Mouse (Mus musculus) forebrain, postnatal 0 days (tissue): ENCODE measurements at regions not wholly inside any gene's neighbourhood (a gene's known extent, or its start where the extent isn't known, plus 50 kb on each side); places are given as distances from the start of the nearest gene placed in this dataset.

Experiments used
- ATAC-seq: fragments of 200-750 bp; cut with Nextera tagmentation; 2 replicates; pipeline ENCODE4 v1.8.0; 2017; ENCODE audit warnings: mild to moderate bottlenecking, moderate library complexity
- DNase-seq: peaks from one replicate; pipeline ENCODE4 v3.0.0-alpha.2; 2015
- H3K27ac ChIP-seq: fragments of 300-500 bp; sonication (generic); 2 replicates; pipeline ENCODE4 v1.5.1; 2014; ENCODE audit warnings: low read depth, mild to moderate bottlenecking, antibody characterized with exemption, low read length, moderate library complexity, mixed read lengths
- H3K27me3 ChIP-seq: fragments of 300-500 bp; sonication (generic); 2 replicates; pipeline ENCODE4 v1.6.1; 2014; ENCODE audit warnings: mild to moderate bottlenecking, low read length, mixed read lengths; ENCODE audit not compliant: insufficient read depth
- H3K36me3 ChIP-seq: fragments of 300-500 bp; sonication (generic); 2 replicates; pipeline ENCODE4 v1.6.1; 2014; ENCODE audit warnings: mild to moderate bottlenecking, moderate library complexity; ENCODE audit not compliant: insufficient read depth
- H3K4me1 ChIP-seq: fragments of 300-500 bp; sonication (generic); 2 replicates; pipeline ENCODE4 v1.6.1; 2014; ENCODE audit warnings: antibody characterized with exemption; ENCODE audit not compliant: insufficient read depth
- H3K4me2 ChIP-seq: fragments of 300-500 bp; sonication (generic); 2 replicates; pipeline ENCODE4 v1.6.1; 2014; ENCODE audit warnings: low read depth, mild to moderate bottlenecking, moderate library complexity
- H3K4me3 ChIP-seq: fragments of 300-500 bp; sonication (generic); 2 replicates; pipeline ENCODE4 v1.5.1; 2014; ENCODE audit warnings: low read depth, low read length, mixed read lengths
- H3K9ac ChIP-seq: fragments of 300-500 bp; sonication (generic); 2 replicates; pipeline ENCODE4 v1.6.1; 2014; ENCODE audit warnings: mild to moderate bottlenecking
- H3K9me3 ChIP-seq: fragments of 300-500 bp; sonication (generic); 2 replicates; pipeline ENCODE4 v1.6.1; 2016; ENCODE audit warnings: low read length
- CTCF ChIP-seq: sonication (generic); IDR thresholded peaks from 2 replicates; pipeline ENCODE4 v1.5.1; 2016; ENCODE audit warnings: antibody characterized with exemption, control low read depth, low read depth
- WGBS: fragments of 180-500 bp; shearing (Covaris S2); extraction: QIAGEN DNeasy Blood & Tissue Kit; methylation state at CpG from one replicate; pipeline ENCODE4 v1.1.7; 2014; 5-methylcytosine and 5-hydroxymethylcytosine counted together

DNA sequence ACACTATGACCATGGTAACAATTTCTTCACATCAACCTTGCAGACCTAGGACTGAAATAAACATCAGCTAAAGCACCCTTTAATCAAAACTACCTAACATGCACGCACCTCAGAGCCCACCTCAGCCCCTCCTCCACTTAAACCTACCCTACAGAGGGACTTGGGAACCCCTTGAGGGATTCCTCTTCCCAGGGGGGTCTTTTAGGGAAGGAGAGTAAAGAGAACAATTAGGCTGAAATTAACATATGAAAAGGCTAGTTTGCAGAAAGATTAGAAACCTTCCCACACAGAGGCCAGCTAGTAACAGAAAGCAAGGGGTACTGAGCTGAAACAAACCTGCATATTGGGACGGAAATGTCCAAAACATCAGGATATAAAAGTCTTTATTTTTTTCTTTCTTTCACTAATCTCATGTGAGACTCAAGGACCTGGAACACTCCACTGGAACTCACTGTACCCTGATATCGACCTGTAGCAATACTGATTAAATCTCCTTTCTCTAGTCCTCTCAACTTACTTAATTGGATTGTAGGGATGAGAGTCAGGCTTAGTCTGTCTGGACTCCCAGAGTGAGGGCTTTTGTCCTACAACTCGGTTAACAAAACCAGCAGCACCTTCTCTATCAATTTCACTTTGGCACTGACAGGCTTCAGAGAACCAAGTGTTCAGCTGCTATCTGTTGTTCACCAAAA lies 281.0 kb upstream of the Gm6657 start:
- H3K9ac ChIP-seq: no peak overlapping the region
- H3K9me3 ChIP-seq: no peaks in the 10 kb centered on the region
- H3K4me3 ChIP-seq: no peak overlapping the region
- TF ChIP-seq CTCF: no peak
- no peak for ATAC-seq
- H3K36me3 ChIP-seq: no peaks in the 10 kb centered on the region
- 9% methylated on average over 4 of the region's 4 CpGs for WGBS
- DNase-seq: no peak
- no peak overlapping the region for H3K27ac ChIP-seq
- H3K4me1 ChIP-seq: no peaks in the 10 kb centered on the region
- H3K27me3 ChIP-seq: no peaks in the 10 kb centered on the region
- no peak overlapping the region for H3K4me2 ChIP-seq

- no peak for DNase-seq
- no peaks in the 10 kb centered on the region for H3K36me3 ChIP-seq
Observed at GRCm38 (mm10) chr12:77928729-77929128, 265.3 kb upstream of the Gm6657 start.

GRCm38 (mm10) chr12:77929571-77929970 lies 264.5 kb upstream of the Gm6657 start:
- no peak overlapping the region for H3K9ac ChIP-seq
- WGBS: 73% methylated on average over 1 of the region's 1 CpGs
- H3K27ac ChIP-seq: no peak overlapping the region
- ATAC-seq (no peak), DNase-seq (no peak)
- H3K4me1 ChIP-seq: no peaks in the 10 kb centered on the region
- TF ChIP-seq CTCF: no peak
- H3K36me3 ChIP-seq: no peaks in the 10 kb centered on the region
- no peaks in the 10 kb centered on the region for H3K9me3 ChIP-seq
- H3K4me3 ChIP-seq: no peak overlapping the region
- no peak overlapping the region for H3K4me2 ChIP-seq
- H3K27me3 ChIP-seq: no peaks in the 10 kb centered on the region

More at GRCm38 (mm10) chr12:77928729-77929128, 265.3 kb upstream of the Gm6657 start:
- no peaks in the 10 kb centered on the region for H3K27me3 ChIP-seq
- no peaks in the 10 kb centered on the region for H3K4me1 ChIP-seq
- H3K4me3 ChIP-seq: no peak overlapping the region
- H3K9me3 ChIP-seq: no peaks in the 10 kb centered on the region
- H3K27ac ChIP-seq: no peak overlapping the region
- no peak for TF ChIP-seq CTCF
- WGBS: 48% methylated on average over 4 of the region's 4 CpGs
- H3K4me2 ChIP-seq: no peak overlapping the region
- H3K9ac ChIP-seq: no peak overlapping the region
- ATAC-seq: no peak

GRCm38 (mm10) chr12:77943960-77944359 lies 250.1 kb upstream of the Gm6657 start:
- Histone ChIP-seq H3K9ac (no peak overlapping the region), H3K4me1 (no peaks in the 10 kb centered on the region), H3K27ac (no peak overlapping the region), H3K4me2 (no peak overlapping the region), H3K9me3 (no peaks in the 10 kb centered on the region), H3K4me3 (no peak overlapping the region), H3K27me3 (no peaks in the 10 kb centered on the region; the same call in 1 of the 2 replicates), H3K36me3 (no peaks in the 10 kb centered on the region)
- TF ChIP-seq CTCF: no peak
- ATAC-seq: peak; percentile 85
- 41% methylated on average over 8 of the region's 8 CpGs for WGBS
- DNase-seq: peak; percentile 53

- no peaks in the 10 kb centered on the region; the same call in 1 of the 2 replicates for H3K27me3 ChIP-seq
- H3K4me2 ChIP-seq: peak overlapping the region; percentile 53
- no peaks in the 10 kb centered on the region for H3K9me3 ChIP-seq
- H3K27ac ChIP-seq: peak overlapping the region; percentile 54; the same call in 1 of the 2 replicates
- DNase-seq: peak; percentile 76
- H3K36me3 ChIP-seq: no peaks in the 10 kb centered on the region
- 19% methylated on average over 16 of the region's 16 CpGs for WGBS
- no peaks in the 10 kb centered on the region for H3K4me1 ChIP-seq
- H3K9ac ChIP-seq: peak overlapping the region; percentile 40; the same call in 1 of the 2 replicates
- H3K4me3 ChIP-seq: peak overlapping the region; percentile 24
- ATAC-seq: peak; percentile 84
- TF ChIP-seq CTCF: no peak
Observed at GRCm38 (mm10) chr12:77949474-77950017, 244.5 kb upstream of the Gm6657 start.

GRCm38 (mm10) chr12:77952492-77952891 lies 241.6 kb upstream of the Gm6657 start:
- H3K27ac ChIP-seq: no peak overlapping the region
- H3K9ac ChIP-seq: no peak overlapping the region
- H3K4me1 ChIP-seq: no peaks in the 10 kb centered on the region
- H3K4me3 ChIP-seq: no peak overlapping the region
- no peak for TF ChIP-seq CTCF
- H3K36me3 ChIP-seq: no peaks in the 10 kb centered on the region
- 70% methylated on average over 2 of the region's 2 CpGs for WGBS
- no peak overlapping the region for H3K4me2 ChIP-seq
- DNase-seq: no peak
- no peaks in the 10 kb centered on the region for H3K9me3 ChIP-seq
- no peak for ATAC-seq
- no peaks in the 10 kb centered on the region for H3K27me3 ChIP-seq

GRCm38 (mm10) chr12:77962631-77963030 lies 231.4 kb upstream of the Gm6657 start:
- WGBS: 82% methylated on average over 6 of the region's 6 CpGs

More at GRCm38 (mm10) chr12:77962631-77963030, 231.4 kb upstream of the Gm6657 start:
- no peak for TF ChIP-seq CTCF
- no peak overlapping the region for H3K27ac ChIP-seq
- H3K9ac ChIP-seq: no peak overlapping the region
- ATAC-seq: no peak
- no peaks in the 10 kb centered on the region for H3K4me1 ChIP-seq
- H3K36me3 ChIP-seq: no peaks in the 10 kb centered on the region
- no peak overlapping the region for H3K4me2 ChIP-seq
- no peaks in the 10 kb centered on the region for H3K27me3 ChIP-seq
- no peaks in the 10 kb centered on the region for H3K9me3 ChIP-seq
- DNase-seq: no peak
- no peak overlapping the region for H3K4me3 ChIP-seq
